Mouse (Mus musculus) embryonic facial prominence, embryonic 12.5 days (tissue): ENCODE measurements around the gene Lrfn1. TPM values are rescaled to one million over a fixed set of nuclear protein-coding genes. Genes with fewer than 3 reads are reported as not detected.

Experiments
- ATAC-seq: fragments of 200-750 bp; cut with Nextera tagmentation; 2 replicates; pipeline ENCODE4 v1.8.0; 2017; ENCODE audit not compliant: insufficient number of reproducible peaks, insufficient read depth, low FRiP score, low TSS enrichment
- H3K27ac ChIP-seq: fragments of 300-500 bp; sonication (generic); 2 replicates; pipeline ENCODE4 v1.5.1; 2016; ENCODE audit warnings: mild to moderate bottlenecking
- H3K27me3 ChIP-seq: fragments of 300-500 bp; sonication (generic); 2 replicates; pipeline ENCODE4 v1.6.1; 2016; ENCODE audit warnings: mild to moderate bottlenecking, moderate library complexity
- H3K36me3 ChIP-seq: fragments of 300-500 bp; sonication (generic); 2 replicates; pipeline ENCODE4 v1.6.1; 2016; ENCODE audit warnings: mild to moderate bottlenecking
- H3K4me1 ChIP-seq: fragments of 300-500 bp; sonication (generic); 2 replicates; pipeline ENCODE4 v1.6.1; 2016
- H3K4me2 ChIP-seq: fragments of 300-500 bp; sonication (generic); replicated peaks from 2 replicates; pipeline ENCODE4 v1.6.1; 2016; ENCODE audit warnings: mild to moderate bottlenecking, moderate library complexity
- H3K4me3 ChIP-seq: fragments of 300-500 bp; sonication (generic); 2 replicates; pipeline ENCODE4 v1.5.1; 2016; ENCODE audit warnings: mild to moderate bottlenecking
- H3K9ac ChIP-seq: fragments of 300-500 bp; sonication (generic); 2 replicates; pipeline ENCODE4 v1.6.1; 2016; ENCODE audit warnings: mild to moderate bottlenecking, moderate library complexity
- H3K9me3 ChIP-seq: fragments of 300-500 bp; sonication (generic); 2 replicates; pipeline ENCODE4 v1.6.1; 2016; ENCODE audit warnings: mild to moderate bottlenecking, moderate library complexity
- whole genome bisulfite sequencing: fragments of 180-500 bp; shearing (Covaris S2); methylation state at CpG from one replicate; pipeline ENCODE4 v1.1.7; 2016; 5-methylcytosine and 5-hydroxymethylcytosine counted together
- polyA plus RNA-seq: library from polyadenylated mRNA; unstranded; fragments of >200 nt; fragmentation: Nextera tagmentation; extraction: Ambion mirVana; gene quantifications from 2 replicates; pipeline ENCODE4 v1.2.1, GENCODE M21; 2016

The Lrfn1 gene
- polyA plus RNA-seq, 1 experiment from 2014 or later: 10.7 TPM

DNA sequence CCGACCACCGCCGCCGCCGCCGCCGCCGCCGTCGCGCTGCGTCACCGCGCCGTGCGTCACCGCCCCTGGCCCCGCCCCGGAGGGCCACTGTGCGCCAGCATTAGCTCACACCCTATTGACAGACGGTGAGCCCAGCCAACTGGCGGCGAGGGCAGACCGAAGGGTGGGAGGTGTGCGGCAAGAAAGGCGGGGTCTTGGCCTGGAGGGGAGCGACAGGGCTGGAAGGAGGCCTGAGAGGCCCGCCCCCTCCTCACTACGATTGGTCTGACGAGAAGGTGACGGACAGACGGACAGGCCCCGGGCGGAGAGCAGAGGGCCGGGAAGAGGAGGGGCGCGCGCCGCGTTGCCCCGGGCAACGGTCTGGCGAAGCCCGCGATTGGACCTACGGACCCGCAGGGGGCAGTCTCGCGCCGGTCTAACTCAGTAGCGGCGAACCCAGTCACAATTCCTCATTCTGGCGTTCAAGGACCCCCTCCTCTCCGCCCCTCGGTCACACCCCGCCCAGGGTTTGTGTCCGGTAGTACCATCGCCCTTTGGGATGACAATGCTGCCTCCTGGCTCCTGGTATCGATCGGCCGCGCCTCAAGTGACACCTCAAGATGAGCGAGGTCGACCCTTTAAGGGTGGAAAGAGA is 15.4 kb upstream of the Lrfn1 start:
- H3K27ac ChIP-seq: peak overlapping the region; percentile 46; the same call in 1 of the 2 replicates
- no peaks in the 10 kb centered on the region for H3K9me3 ChIP-seq
- H3K36me3 ChIP-seq: peaks cover 12% of the 10 kb centered on the region
- H3K9ac ChIP-seq: peak overlapping the region; percentile 93
- H3K4me1 ChIP-seq: peaks cover 32% of the 10 kb centered on the region
- peak overlapping the region; percentile 96 for H3K4me3 ChIP-seq
- ATAC-seq: peak; percentile 99
- no peaks in the 10 kb centered on the region for H3K27me3 ChIP-seq
- under 1% methylated on average over 47 of the region's 64 CpGs for WGBS
- peak overlapping the region; percentile 67 for H3K4me2 ChIP-seq

DNA sequence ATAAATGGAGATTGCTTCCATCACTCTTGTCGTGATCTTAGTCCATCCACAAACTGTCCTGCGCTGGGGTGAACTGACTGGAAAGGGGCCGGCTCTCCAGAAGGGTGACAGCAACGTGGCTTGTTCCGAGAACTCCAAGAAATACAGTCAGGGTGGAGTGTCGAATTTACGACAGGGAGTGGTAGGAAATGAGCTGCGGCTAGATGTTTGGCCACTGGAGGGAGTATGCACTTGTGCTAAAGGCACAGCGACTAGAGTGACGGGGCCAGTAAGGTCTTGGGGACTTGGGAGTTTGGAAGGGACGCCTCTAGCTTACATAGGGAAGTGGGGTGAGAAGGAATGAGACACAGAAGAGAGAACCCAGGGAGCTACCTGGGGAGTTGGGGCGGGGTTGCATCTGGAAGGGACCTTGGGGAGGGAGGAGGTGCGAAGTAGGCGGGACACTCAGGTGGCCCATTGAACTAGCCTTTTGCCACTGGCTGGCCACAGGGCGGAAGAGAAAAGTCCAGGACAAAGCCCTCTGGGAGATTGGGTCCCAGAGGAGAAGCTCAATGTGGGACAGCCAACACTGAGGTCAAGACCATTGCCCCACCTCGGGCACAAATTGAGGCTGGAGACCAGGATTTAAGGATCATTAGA is 14.7 kb upstream of the Lrfn1 start, which contains the start of gene Gmfg:
Gmfg (plus strand) TSS at position 516 of the 639 bp plus-strand sequence.
- Histone ChIP-seq H3K27ac (peak within 1 kb of the TSS; percentile 46; the same call in 1 of the 2 replicates), H3K4me3 (peak within 1 kb of the TSS; percentile 96), H3K4me2 (peak within 1 kb of the TSS; percentile 67), H3K36me3 (peaks cover 12% of the 10 kb centered on the region), H3K9ac (peak within 1 kb of the TSS; percentile 50), H3K27me3 (no peaks in the 10 kb centered on the region), H3K4me1 (peaks cover 32% of the 10 kb centered on the region), H3K9me3 (no peaks in the 10 kb centered on the region)
- peak; percentile 12 for ATAC-seq
- WGBS: 3% methylated on average over 16 of the region's 16 CpGs

DNA sequence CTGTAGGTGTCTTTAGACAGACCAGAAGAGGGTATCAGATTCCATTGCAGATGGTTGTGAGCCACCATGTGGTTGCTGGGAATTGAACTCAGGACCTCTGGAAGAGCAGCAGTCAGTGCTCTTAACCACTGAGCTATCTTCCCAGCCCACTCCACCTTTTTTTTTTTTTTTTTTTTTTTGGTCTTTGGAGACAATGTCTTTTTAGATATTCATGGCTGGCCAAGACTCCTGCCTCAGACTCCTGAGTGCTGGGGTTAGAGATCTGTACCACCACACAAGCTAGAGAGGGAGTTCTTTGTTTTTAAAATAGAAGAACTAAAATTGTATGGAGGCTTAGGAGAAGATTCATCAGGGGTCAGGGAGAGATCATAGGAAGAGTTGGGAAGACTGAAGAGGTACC is 13.8 kb upstream of the Lrfn1 start:
- no peaks in the 10 kb centered on the region for H3K27me3 ChIP-seq
- no peak overlapping the region for H3K4me3 ChIP-seq
- no peak for ATAC-seq
- H3K27ac ChIP-seq: no peak overlapping the region
- H3K9ac ChIP-seq: no peak overlapping the region
- H3K4me1 ChIP-seq: peaks cover 26% of the 10 kb centered on the region
- no peaks in the 10 kb centered on the region for H3K9me3 ChIP-seq
- peaks cover 5% of the 10 kb centered on the region for H3K36me3 ChIP-seq
- H3K4me2 ChIP-seq: no peak overlapping the region

DNA sequence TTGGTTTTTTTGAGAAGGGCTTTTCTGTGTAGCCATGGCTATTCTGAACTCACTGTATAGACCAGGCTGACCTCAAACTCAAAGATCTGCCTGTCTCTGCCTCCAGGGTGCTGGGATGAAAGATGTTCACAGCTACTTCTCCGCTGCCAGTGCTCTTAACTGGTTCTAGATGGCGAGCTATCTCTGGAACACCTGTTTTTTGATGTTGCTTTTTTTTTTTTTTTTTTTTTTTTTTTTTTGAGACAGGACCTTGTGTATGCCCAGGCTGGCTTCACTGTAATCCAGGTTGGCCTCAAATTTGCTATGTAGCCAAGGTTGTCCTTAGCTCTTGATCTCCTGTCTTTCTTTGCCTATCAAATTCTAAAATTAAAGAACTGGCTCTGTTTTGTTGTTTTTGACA is 13.0 kb upstream of the Lrfn1 start:
- Histone ChIP-seq H3K9me3 (no peaks in the 10 kb centered on the region), H3K36me3 (no peaks in the 10 kb centered on the region), H3K4me2 (no peak overlapping the region), H3K27ac (no peak overlapping the region), H3K4me3 (no peak overlapping the region), H3K9ac (no peak overlapping the region), H3K27me3 (no peaks in the 10 kb centered on the region), H3K4me1 (peaks cover 19% of the 10 kb centered on the region)
- 90% methylated on average over 2 of the region's 2 CpGs for WGBS
- no peak for ATAC-seq

DNA sequence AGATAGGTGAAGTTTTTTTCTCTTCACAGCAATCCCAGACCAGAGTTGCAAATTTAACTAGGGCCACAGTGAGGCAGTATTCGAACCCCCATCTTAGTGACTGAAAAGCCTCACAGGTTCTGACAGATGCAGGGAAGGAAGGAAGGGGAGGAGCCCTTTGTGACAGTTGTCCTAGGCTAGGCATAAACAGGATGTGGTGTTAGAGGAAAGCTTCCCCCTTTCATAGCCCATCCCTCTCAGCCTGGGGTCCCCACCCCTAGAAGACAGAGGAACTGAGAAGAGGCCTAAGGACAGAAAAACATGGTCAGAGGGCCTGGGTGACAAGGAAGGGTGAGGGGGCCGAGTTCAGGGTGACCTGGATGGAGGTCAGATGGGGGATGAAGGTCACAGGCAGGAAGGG is 11.0 kb upstream of the Lrfn1 start:
- Histone ChIP-seq H3K36me3 (no peaks in the 10 kb centered on the region), H3K27ac (no peak overlapping the region), H3K9ac (no peak overlapping the region), H3K9me3 (no peaks in the 10 kb centered on the region), H3K4me3 (no peak overlapping the region), H3K27me3 (no peaks in the 10 kb centered on the region), H3K4me1 (0 out of 2 replicates have a peak, but pooled peaks cover 5% of the 10 kb centered on the region), H3K4me2 (no peak overlapping the region)
- ATAC-seq: no peak
- WGBS: 43% methylated on average over 2 of the region's 2 CpGs

DNA sequence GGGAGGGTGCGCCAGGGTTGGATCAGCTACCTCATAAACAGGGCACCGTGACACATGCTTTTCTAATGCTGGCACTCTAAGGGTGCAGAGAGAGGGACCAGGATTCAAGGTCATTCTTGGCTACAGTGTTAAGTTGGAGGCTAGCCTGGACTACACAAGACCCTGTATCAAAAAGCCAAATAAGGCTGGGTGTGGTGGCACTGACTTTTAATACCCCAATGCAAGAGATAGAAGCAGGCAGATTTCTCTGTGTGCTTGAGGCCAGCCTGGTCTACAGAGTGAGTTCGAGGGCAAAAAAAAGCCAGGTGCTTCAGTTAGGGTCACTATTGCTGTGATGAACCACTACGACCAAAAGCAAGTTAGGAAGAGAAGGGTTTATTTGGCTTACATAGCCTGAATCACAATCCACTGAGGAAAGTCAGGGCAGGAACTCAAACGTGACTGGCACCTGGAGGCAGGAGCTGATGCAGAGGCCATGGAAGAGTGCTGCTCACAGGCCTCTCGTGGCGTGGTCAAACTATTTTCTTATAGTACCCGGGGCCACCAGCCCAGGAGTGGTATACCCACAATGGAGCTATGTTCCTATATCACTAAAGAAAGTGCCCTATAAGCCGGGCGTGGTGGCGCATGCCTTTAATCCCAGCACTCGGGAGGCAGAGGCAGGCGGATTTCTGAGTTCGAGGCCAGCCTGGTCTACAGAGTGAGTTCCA is 9.8 kb upstream of the Lrfn1 start:
- Histone ChIP-seq H3K27ac (no peak overlapping the region), H3K4me2 (no peak overlapping the region), H3K36me3 (no peaks in the 10 kb centered on the region), H3K4me1 (0 out of 2 replicates have a peak, but pooled peaks cover 4% of the 10 kb centered on the region), H3K27me3 (no peaks in the 10 kb centered on the region), H3K4me3 (no peak overlapping the region), H3K9me3 (no peaks in the 10 kb centered on the region), H3K9ac (no peak overlapping the region)
- 91% methylated on average over 12 of the region's 14 CpGs for WGBS
- no peak for ATAC-seq

DNA sequence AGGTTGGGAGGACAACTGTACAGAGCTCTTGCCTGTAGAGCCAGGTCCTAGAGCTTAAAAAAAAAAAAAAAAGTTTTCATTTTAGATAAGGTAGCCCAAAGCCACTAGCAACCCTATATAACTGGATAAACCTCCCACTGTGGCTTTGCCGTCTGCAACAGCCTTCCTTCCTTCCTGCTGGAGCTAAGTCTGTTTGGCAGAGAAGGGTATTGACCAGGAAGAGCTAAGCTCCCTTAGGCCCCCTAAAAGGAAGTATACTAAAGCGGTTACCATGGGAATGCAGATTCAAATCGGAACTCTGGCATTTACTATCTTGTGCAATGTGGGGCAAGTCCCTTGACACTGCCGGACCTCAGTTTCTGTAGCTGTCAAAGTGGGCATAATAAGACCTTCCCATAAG is 9.1 kb upstream of the Lrfn1 start:
- H3K9ac ChIP-seq: no peak overlapping the region
- H3K27me3 ChIP-seq: no peaks in the 10 kb centered on the region
- WGBS: 62% methylated on average over 4 of the region's 4 CpGs
- no peaks in the 10 kb centered on the region for H3K4me1 ChIP-seq
- no peak for ATAC-seq
- H3K9me3 ChIP-seq: no peaks in the 10 kb centered on the region
- H3K4me3 ChIP-seq: no peak overlapping the region
- H3K27ac ChIP-seq: no peak overlapping the region
- H3K36me3 ChIP-seq: no peaks in the 10 kb centered on the region
- H3K4me2 ChIP-seq: no peak overlapping the region

DNA sequence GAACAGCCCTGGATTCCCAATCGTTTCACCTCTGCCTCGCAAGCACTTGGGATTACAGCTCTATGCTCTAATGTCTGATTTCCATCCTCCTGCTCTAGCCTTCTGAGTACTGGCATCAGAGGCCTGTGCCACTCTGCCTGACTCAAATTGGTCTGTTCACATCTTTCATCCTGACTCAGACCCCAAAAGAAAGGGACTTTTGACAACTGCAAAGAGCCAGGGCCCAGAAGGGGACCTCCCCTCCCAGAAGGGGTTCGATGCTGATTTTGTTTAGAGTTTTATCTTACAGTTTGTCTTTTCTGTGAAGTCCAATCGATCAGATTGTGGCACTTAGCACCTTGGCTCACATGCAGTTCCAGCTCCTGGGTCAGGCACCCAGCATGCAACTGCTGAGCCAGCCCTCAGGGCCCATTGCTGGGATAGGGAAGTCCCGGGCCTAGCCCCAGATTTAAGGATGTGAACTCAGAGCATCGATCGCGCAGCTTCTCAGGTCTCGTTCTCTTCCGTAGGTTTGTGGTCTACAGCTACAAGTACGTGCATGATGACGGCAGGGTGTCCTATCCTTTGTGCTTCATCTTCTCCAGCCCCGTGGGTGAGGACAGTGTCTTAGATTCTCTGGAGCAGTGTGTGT is 7.3 kb upstream of the Lrfn1 start:
- Histone ChIP-seq H3K36me3 (no peaks in the 10 kb centered on the region), H3K27ac (no peak overlapping the region), H3K4me2 (no peak overlapping the region), H3K9ac (no peak overlapping the region), H3K4me1 (no peaks in the 10 kb centered on the region), H3K9me3 (no peaks in the 10 kb centered on the region), H3K4me3 (no peak overlapping the region), H3K27me3 (no peaks in the 10 kb centered on the region)
- ATAC-seq: no peak
- 82% methylated on average over 13 of the region's 13 CpGs for WGBS

DNA sequence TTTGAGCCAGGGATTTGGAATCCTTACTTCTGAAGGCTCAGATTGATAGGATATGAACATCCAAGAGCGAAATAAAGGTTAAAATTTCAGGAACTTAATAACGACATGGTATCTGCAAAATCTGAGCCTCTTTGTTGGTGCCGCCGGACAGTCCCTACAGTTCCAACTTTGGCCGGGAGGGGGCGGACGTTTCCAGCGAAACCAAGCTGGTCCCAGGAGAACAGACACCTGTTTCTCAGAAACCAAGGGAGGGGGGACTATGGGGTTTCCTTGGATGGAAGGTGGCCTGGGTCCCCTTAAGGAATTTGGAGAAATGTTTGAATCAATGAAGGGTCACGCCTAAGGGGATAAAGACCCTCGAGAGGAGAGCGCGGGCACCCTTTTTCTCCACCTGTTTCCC is 5.3 kb upstream of the Lrfn1 start:
- Histone ChIP-seq H3K27me3 (no peaks in the 10 kb centered on the region), H3K4me1 (no peaks in the 10 kb centered on the region), H3K36me3 (no peaks in the 10 kb centered on the region), H3K4me3 (no peak overlapping the region), H3K9me3 (no peaks in the 10 kb centered on the region), H3K4me2 (no peak overlapping the region), H3K27ac (no peak overlapping the region), H3K9ac (no peak overlapping the region)
- no peak for ATAC-seq
- 6% methylated on average over 12 of the region's 12 CpGs for WGBS

DNA sequence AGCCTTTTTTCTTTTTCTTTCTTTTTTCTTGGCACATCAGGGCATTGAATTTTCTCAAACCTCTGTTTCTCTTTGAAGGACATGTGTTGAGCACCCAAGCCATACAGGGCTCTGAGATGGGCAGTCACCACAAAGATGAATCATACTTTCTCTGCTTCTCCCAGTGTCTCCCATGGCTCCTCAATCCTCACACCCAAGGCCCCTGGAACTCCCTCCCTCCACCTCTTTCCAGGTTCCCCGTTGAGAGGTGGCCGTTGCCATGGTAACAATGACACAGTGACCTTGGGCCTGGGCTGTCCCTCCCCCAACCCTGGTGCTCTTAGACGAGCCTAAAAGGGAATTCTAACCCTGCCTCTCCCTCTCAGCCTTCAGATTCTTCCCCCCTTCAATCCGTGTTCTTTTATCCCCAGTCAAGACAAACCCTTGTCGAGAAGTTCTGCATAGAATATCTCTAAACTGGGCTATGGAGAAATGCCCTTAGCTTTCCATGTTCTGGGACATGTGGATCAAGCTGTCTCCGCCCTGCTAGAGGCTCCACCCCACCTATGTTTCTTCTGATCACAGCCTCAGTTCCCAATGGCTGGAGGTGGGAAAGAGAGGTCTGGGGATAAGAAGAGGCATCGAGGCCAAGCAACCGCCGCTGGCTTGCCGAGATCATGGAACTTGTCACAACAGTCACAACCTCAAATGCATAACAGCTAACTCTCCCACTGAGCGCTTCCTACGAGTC is 4.5 kb upstream of the Lrfn1 start:
- Histone ChIP-seq H3K27me3 (no peaks in the 10 kb centered on the region), H3K4me1 (no peaks in the 10 kb centered on the region), H3K27ac (no peak overlapping the region), H3K36me3 (no peaks in the 10 kb centered on the region), H3K4me2 (no peak overlapping the region), H3K4me3 (no peak overlapping the region), H3K9ac (no peak overlapping the region), H3K9me3 (no peaks in the 10 kb centered on the region)
- 20% methylated on average over 12 of the region's 12 CpGs for WGBS
- ATAC-seq: no peak
